Mouse (Mus musculus) splenic B cell, adult 2 months (primary cell): ENCODE measurements around the gene BC030867.

Experiments used
- DNase-seq: peaks from one replicate; pipeline ENCODE4 v3.0.0-alpha.2; 2011; ENCODE audit warnings: low read depth, low spot score
- H3K27me3 ChIP-seq: 2 replicates; pipeline ENCODE4 v1.6.1; 2012; ENCODE audit warnings: mild to moderate bottlenecking, low read length, moderate library complexity, mixed read lengths; ENCODE audit not compliant: control insufficient read depth, poor library complexity, insufficient read depth, severe bottlenecking
- H3K36me3 ChIP-seq: 2 replicates; pipeline ENCODE4 v1.6.1; 2012; ENCODE audit warnings: mild to moderate bottlenecking, low read length, moderate library complexity, mixed read lengths; ENCODE audit not compliant: control insufficient read depth, poor library complexity, insufficient read depth, severe bottlenecking

BC030867 gene

GRCm38 (mm10) chr11:102288027-102288804, 39.5 kb downstream of the BC030867 start:
- peaks cover 10% of the 10 kb centered on the region; the same call in 1 of the 2 replicates for H3K36me3 ChIP-seq
- H3K27me3 ChIP-seq, result no peaks in the 10 kb centered on the region
- no peak for DNase-seq

DNA sequence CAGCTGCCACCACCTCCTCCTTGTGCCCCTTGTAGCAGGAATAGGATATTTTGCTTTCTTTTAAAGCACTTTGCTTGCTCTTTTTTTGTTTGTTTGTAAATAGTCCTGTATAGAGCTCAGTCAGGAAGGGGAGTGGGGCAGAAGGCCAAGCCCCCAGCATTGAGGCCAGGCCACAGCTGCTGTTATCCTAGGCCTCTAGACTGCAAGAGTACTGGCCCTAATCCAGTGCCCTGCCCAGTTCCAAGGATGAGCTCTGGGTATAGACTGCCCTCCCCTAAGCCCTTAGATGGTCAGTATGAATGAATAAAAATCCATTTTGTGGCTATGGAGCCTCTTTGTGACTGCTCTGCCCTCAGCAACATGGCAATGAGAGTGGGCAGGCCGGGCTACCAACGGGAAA, 40.2 kb downstream of the BC030867 start:
- DNase-seq, result no peak
- Histone ChIP-seq H3K27me3 (no peaks in the 10 kb centered on the region), H3K36me3 (peaks cover 10% of the 10 kb centered on the region; the same call in 1 of the 2 replicates)

DNA sequence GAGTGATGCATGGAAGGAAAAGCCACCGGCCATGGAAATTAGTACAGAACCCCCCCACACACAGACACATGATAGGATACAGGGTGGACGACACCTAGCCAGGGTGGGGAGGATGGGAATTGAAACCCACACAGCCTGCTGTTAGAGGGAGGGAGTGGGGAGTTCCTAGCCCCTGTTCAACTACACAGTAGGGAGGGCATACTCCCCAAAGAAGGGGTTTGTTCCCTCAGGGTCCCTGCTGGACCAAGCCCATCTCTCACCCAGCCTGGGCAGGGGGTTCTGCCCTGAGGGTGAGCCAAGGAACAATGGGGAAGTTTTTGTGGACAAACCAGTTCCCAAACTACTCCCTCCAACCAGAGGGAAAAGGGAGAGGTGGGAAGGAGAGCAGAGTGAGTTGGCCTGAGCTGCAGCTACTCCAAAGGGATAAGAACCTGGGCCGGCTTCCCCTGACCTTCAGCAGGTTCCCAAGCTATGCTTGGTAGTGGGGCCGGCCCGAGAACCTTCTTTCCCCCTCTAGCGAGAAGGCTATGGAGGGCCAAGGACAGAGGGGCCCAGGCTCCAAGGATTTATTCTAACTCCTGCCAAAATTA, 40.9 kb downstream of the BC030867 start:
- H3K27me3 ChIP-seq, result no peaks in the 10 kb centered on the region
- no peak for DNase-seq
- H3K36me3 ChIP-seq, result peaks cover 10% of the 10 kb centered on the region; the same call in 1 of the 2 replicates

DNA sequence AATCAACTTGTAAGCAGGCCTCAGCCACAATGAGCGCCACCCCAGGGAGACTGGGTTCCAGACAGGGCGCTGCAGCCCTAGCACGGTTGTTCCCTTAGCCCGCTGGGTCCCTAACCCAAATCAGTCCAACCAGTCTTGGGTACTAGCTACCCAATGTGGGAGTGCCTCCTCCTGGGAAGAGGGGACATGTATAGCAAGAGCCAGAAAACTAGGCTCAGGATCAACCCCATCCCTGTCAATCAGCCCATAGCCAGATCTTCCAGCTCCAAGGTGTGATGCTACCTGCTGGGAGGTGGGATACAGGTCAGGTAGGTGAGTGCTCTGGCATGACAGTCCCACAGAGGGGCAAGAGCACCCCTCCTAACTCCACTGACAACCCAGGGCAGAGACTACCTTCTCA, 41.5 kb downstream of the BC030867 start:
- DNase-seq, result no peak
- Histone ChIP-seq H3K36me3 (peaks cover 10% of the 10 kb centered on the region; the same call in 1 of the 2 replicates), H3K27me3 (no peaks in the 10 kb centered on the region)

DNA sequence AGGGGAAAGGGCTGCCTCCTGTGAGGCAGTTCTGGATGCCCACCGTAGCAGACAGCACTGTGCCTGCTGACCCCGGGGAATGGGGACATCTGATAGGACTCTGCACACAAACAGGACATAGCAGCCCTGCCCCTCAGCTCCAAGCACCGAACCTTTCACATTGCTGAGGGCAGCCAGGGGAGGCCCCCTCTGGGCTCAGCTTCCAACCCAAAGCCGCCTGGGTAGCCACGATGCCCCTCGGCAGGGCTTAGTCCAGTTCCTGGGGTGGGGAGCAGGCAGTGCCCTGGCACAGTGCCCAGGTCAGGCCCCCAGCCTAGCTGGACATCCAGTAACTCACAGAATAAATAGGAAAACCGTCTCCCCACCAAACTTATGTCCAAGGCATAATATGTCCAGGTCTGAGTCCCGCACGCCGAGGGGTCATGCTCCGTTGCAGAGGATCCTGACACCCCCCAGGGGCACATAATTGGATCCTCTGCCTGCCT, 42.4 kb downstream of the BC030867 start:
- H3K27me3 ChIP-seq, result no peaks in the 10 kb centered on the region
- peaks cover 10% of the 10 kb centered on the region; the same call in 1 of the 2 replicates for H3K36me3 ChIP-seq
- DNase-seq, result no peak

- peaks cover 10% of the 10 kb centered on the region; the same call in 1 of the 2 replicates for H3K36me3 ChIP-seq
- DNase-seq, result no peak
These were observed 45.3 kb downstream of the BC030867 start for GRCm38 (mm10) chr11:102293971-102294370.

DNA sequence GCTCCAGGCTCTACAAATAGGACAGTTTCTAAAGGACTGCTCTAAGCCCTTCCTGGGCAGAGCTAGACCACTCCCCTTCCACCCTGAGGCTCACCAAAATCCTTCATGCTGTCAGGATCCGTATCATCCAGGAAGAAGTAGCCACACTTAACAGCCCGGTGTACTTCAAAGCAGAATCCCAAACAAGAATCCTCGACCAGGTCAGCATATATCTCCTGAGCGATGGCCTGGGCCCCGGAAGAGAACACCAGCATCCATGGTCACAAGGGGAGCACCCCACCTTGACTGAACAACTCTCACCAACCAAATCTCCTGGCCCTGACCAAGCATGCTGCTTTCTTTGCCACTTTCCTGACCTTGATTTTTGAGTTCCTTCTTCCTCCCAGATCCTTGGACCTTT, 45.7 kb downstream of the BC030867 start:
- Histone ChIP-seq H3K36me3 (peaks cover 10% of the 10 kb centered on the region; the same call in 1 of the 2 replicates), H3K27me3 (no peaks in the 10 kb centered on the region)
- DNase-seq, result no peak

More at GRCm38 (mm10) chr11:102293971-102294370, 45.3 kb downstream of the BC030867 start:
- no peaks in the 10 kb centered on the region for H3K27me3 ChIP-seq

- H3K36me3 ChIP-seq, result peaks cover 10% of the 10 kb centered on the region; the same call in 1 of the 2 replicates
- H3K27me3 ChIP-seq, result no peaks in the 10 kb centered on the region
- DNase-seq, result peak; percentile 78
These were observed 46.4 kb downstream of the BC030867 start for GRCm38 (mm10) chr11:102294887-102295597.

- H3K36me3 ChIP-seq, result peaks cover 10% of the 10 kb centered on the region; the same call in 1 of the 2 replicates
- no peaks in the 10 kb centered on the region for H3K27me3 ChIP-seq
- DNase-seq, result peak; percentile 50
These were observed 47.2 kb downstream of the BC030867 start for GRCm38 (mm10) chr11:102295598-102296471.

- Histone ChIP-seq H3K27me3 (no peaks in the 10 kb centered on the region), H3K36me3 (peaks cover 6% of the 10 kb centered on the region; the same call in 1 of the 2 replicates)
- peak; percentile 98 for DNase-seq
These were observed 48.1 kb downstream of the BC030867 start, which contains the start of gene Atxn7l3 for GRCm38 (mm10) chr11:102296491-102297472. Gene Atxn7l3, minus strand, starts transcription at chr11:102296631.

DNA sequence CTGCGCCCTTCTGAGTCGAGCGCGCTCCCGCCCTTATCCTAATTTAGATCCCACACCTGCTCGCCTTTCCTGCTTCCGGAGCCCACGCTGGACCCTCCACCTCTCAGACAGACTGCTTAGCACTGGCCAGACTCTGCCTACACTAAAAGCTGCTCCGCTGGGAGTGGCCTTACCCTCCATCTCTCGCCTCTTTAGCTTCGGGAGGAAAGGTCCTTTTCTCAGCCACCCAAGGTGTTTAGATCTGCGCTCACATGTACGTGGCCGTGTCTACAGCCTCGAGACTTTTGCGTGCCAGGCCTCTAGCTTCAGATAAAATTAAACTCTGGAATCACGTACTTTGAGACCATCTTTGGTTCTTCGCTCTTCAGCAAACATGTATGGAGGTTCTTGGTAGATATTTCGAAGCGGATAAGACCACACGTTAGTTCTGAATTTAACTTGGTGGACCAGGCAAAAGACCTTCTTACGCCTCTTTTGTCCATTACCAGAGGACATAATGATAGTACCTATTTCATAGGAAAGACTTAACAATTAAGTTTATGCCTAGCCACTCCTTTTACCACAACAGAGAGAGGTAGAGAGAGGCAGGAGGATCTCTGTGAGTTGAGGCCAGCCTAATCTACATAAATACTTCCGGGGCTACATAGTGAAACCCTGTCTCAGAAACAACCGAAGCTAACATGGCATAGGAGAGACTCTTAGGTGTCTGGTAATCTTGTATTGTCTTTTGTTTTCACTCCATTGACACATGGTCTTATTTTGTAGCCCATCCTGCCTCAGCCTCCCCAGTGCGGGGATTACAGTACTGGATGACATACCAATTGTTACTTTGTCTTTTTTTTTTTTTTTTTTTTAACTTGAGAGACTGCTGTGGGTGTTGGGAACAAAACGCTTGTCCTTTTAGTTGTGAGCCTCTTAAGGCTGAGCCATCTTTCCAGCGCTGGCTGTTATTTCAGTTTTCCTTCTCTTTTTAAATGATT, 49.2 kb downstream of the BC030867 start:
- Histone ChIP-seq H3K36me3 (no peaks in the 10 kb centered on the region), H3K27me3 (no peaks in the 10 kb centered on the region)
- DNase-seq, result peak; percentile 41

DNA sequence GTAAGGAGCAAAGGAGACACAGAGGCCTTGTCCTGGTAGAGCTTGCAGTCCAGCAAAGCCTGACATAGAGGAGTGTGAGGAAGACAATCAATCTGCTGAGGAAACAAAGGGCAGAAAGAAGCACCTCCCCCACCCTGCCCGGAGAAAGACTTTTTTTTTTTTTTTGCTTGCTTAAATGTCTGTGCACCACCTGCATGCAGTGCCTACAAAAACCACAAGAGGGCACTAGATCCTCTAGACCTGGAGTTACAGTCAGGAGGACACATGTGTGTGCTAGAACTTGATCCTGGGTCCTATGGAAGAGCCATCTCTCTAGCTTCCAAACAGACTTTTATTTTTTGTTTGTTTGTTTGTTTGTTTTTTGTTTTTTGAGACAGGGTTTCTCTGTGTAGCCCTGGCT, 51.2 kb downstream of the BC030867 start:
- DNase-seq, result peak; percentile 88
- no peaks in the 10 kb centered on the region for H3K27me3 ChIP-seq
- H3K36me3 ChIP-seq, result no peaks in the 10 kb centered on the region
